ENCODE assay signal across 8 mouse cellular contexts in the genomic region with DNA sequence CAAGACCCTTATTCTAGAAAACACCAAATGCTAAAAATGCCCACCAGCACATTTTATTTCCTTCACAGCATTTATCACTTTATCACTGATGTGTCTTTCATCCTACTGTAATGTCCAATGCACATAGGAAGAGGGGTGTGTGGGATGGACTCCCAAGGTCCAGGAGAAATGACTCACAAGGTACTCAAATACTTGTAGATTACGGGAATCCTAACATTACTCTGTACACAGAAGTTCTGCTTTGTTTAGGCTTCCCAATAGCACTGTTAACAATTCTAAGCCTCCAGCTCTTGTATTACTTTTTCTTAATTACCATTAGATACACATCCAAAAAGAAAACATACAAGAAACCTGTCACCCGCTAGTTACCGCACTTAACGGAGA. TPM values are rescaled to one million over a fixed set of nuclear protein-coding genes. Genes with fewer than 3 reads are reported as not detected.
A peak's percentile ranks its signal among the peaks of the same experiment; 100 is the strongest.
DNase-seq lines count a peak whose midpoint lies in the region; ATAC-seq and TF ChIP-seq lines count a peak whose summit lies in the region.

No protein-coding gene starts in this region.

- TF ChIP-seq POLR2A in cerebellum, adult 2 months (IDR thresholded peaks at IDR 0.05; ENCODE audit: borderline replicate concordance, insufficient read depth, low read length), result no peak
- TF ChIP-seq POLR2A in testis, adult 2 months (IDR thresholded peaks at IDR 0.05; ENCODE audit: control insufficient read depth, low read depth, low read length), result no peak

- H3K27ac ChIP-seq in cerebellum, adult 2 months (ENCODE audit: insufficient read depth, low read length), result peak overlapping the region; percentile 97
- peak overlapping the region; percentile 97 for H3K27ac ChIP-seq in testis, adult 2 months (ENCODE audit: control insufficient read depth, insufficient read depth, low read depth, low read length)
- H3K27ac ChIP-seq in limb, embryonic 15.5 days, result peak overlapping the region; percentile 100
- peak overlapping the region; percentile 100 for H3K27ac ChIP-seq in stomach, embryonic 16.5 days (ENCODE audit: low read length)

- TF ChIP-seq CTCF in cerebellum, adult 2 months (IDR thresholded peaks at IDR 0.05; ENCODE audit: borderline replicate concordance, insufficient read depth, low read depth, low read length), result no peak
- TF ChIP-seq CTCF in testis, adult 2 months (IDR thresholded peaks at IDR 0.05; ENCODE audit: control insufficient read depth, insufficient read depth, insufficient replicate concordance, low read depth, low read length), result no peak

- ATAC-seq in limb, embryonic 15.5 days (ENCODE audit: insufficient number of reproducible peaks, low FRiP score, low TSS enrichment, low read depth), result no peak
- no peak for ATAC-seq in stomach, embryonic 16.5 days (ENCODE audit: insufficient read depth, low FRiP score)

- H3K4me1 ChIP-seq in cerebellum, adult 2 months (ENCODE audit: control insufficient read depth, insufficient read depth, low read length), result no peaks in the 10 kb centered on the region; the same call in 1 of the 2 replicates
- H3K4me1 ChIP-seq in testis, adult 2 months (ENCODE audit: control insufficient read depth, insufficient read depth, low read length), result no peaks in the 10 kb centered on the region; the same call in 1 of the 2 replicates
- peaks cover 16% of the 10 kb centered on the region for H3K4me1 ChIP-seq in limb, embryonic 15.5 days
- H3K4me1 ChIP-seq in stomach, embryonic 16.5 days (ENCODE audit: control insufficient read depth, insufficient read depth, low read length), result peaks cover 19% of the 10 kb centered on the region

- no peaks in the 10 kb centered on the region for H3K36me3 ChIP-seq in testis, adult 2 months (ENCODE audit: control insufficient read depth, insufficient read depth, low read length)
- no peaks in the 10 kb centered on the region for H3K36me3 ChIP-seq in limb, embryonic 15.5 days
- H3K36me3 ChIP-seq in stomach, embryonic 16.5 days (ENCODE audit: control insufficient read depth, insufficient read depth, low read length), result no peaks in the 10 kb centered on the region

- peak overlapping the region; percentile 56 for H3K4me2 ChIP-seq in limb, embryonic 15.5 days
- H3K4me2 ChIP-seq in stomach, embryonic 16.5 days (ENCODE audit: low read depth, low read length), result peak overlapping the region; percentile 68

- no peaks in the 10 kb centered on the region for H3K9me3 ChIP-seq in limb, embryonic 15.5 days
- no peaks in the 10 kb centered on the region for H3K9me3 ChIP-seq in stomach, embryonic 16.5 days (replicated peaks; ENCODE audit: control insufficient read depth, low read length)

- peak overlapping the region; percentile 65 for H3K4me3 ChIP-seq in cerebellum, adult 2 months (replicated peaks; ENCODE audit: insufficient read depth, low read depth, low read length)
- peak overlapping the region; percentile 96 for H3K4me3 ChIP-seq in testis, adult 2 months (ENCODE audit: control insufficient read depth, low read depth, low read length)
- peak overlapping the region; percentile 90 for H3K4me3 ChIP-seq in limb, embryonic 15.5 days
- peak overlapping the region; percentile 91 for H3K4me3 ChIP-seq in stomach, embryonic 16.5 days (replicated peaks; ENCODE audit: low read length)

- no peaks in the 10 kb centered on the region for H3K27me3 ChIP-seq in cerebellum, adult 2 months (ENCODE audit: control insufficient read depth, insufficient read depth, low read length)
- H3K27me3 ChIP-seq in testis, adult 2 months (ENCODE audit: control insufficient read depth, insufficient read depth, low read length), result no peaks in the 10 kb centered on the region
- H3K27me3 ChIP-seq in limb, embryonic 15.5 days, result no peaks in the 10 kb centered on the region
- no peaks in the 10 kb centered on the region for H3K27me3 ChIP-seq in stomach, embryonic 16.5 days (ENCODE audit: control insufficient read depth, insufficient read depth, low read length)

- peak overlapping the region; percentile 100 for H3K9ac ChIP-seq in limb, embryonic 15.5 days
- peak overlapping the region; percentile 100 for H3K9ac ChIP-seq in stomach, embryonic 16.5 days (ENCODE audit: low read length)

- DNase-seq in cerebellum, adult 2 months, result no peak
- DNase-seq in cerebellum, postnatal 25 days, result no peak
- DNase-seq in testis, postnatal 14 days (ENCODE audit: low spot score), result no peak
- DNase-seq in right cerebral cortex, adult 2 months (ENCODE audit: low spot score in 2 of 2), result no peak
- DNase-seq in cerebellum, postnatal 4 days (ENCODE audit: low spot score in 2 of 2), result no peak

- 5% methylated on average over 4 of the region's 4 CpGs for WGBS in cerebellum, adult 2 months
- 2% methylated on average over 4 of the region's 4 CpGs for WGBS in limb, embryonic 15.5 days
- WGBS in stomach, embryonic 16.5 days, result 0% methylated on average over 4 of the region's 4 CpGs

RNA-seq across cellular contexts. Expression of a gene that starts 40.4 kb away (rescaled TPM):
- polyA plus RNA-seq in cerebellum, adult 2 months (2012; rRNA removed), result 32.6 and 34.3 TPM in 2 replicates
- 23.1 and 25.8 TPM in 2 replicates for polyA plus RNA-seq in testis, adult 2 months (2012; rRNA removed)
- 38.0 and 49.4 TPM in 2 replicates for polyA plus RNA-seq in limb, embryonic 15.5 days (2015; fragmentation: Nextera tagmentation; extraction: Ambion mirVana)
- polyA plus RNA-seq in stomach, embryonic 16.5 days (2015; fragmentation: Nextera tagmentation; extraction: Ambion mirVana), result 46.9 and 47.2 TPM in 2 replicates
